Mouse (Mus musculus): ENCODE measurements around the gene Adad2. TPM values are rescaled to one million over a fixed set of nuclear protein-coding genes. Genes with fewer than 3 reads are reported as not detected.

The Adad2 gene
- polyA plus RNA-seq, 1 experiment from 2014 or later, result 0.41 TPM

GRCm38 (mm10) chr8:119620116-119620840 is 7.7 kb downstream of the Adad2 start:
- no peak overlapping the region for H3K4me3 ChIP-seq
- H3K36me3 ChIP-seq, result no peaks in the 10 kb centered on the region
- H3K4me1 ChIP-seq (replicated peaks), result peaks cover 34% of the 10 kb centered on the region
- no peak for DNase-seq (ENCODE audit: low spot score)
- no peaks in the 10 kb centered on the region for H3K9me3 ChIP-seq
- no peak overlapping the region for H3K27ac ChIP-seq
- WGBS, result 73% methylated on average over 6 of the region's 6 CpGs
- H3K27me3 ChIP-seq (ENCODE audit: insufficient read depth, poor library complexity, severe bottlenecking), result peaks cover 18% of the 10 kb centered on the region

GRCm38 (mm10) chr8:119620848-119621465 is 8.4 kb downstream of the Adad2 start:
- H3K27ac ChIP-seq, result no peak overlapping the region
- WGBS, result 88% methylated on average over 14 of the region's 14 CpGs

GRCm38 (mm10) chr8:119622555-119622954 is 10.0 kb downstream of the Adad2 start:
- no peak for DNase-seq (ENCODE audit: low spot score)
- H3K4me1 ChIP-seq (replicated peaks), result peaks cover 42% of the 10 kb centered on the region
- H3K27me3 ChIP-seq (ENCODE audit: insufficient read depth, poor library complexity, severe bottlenecking), result peaks cover 8% of the 10 kb centered on the region; the same call in 1 of the 2 replicates
- WGBS, result 60% methylated on average over 4 of the region's 4 CpGs
- no peaks in the 10 kb centered on the region for H3K36me3 ChIP-seq
- no peak overlapping the region for H3K27ac ChIP-seq
- H3K9me3 ChIP-seq, result no peaks in the 10 kb centered on the region
- no peak overlapping the region for H3K4me3 ChIP-seq

More at GRCm38 (mm10) chr8:119620848-119621465, 8.4 kb downstream of the Adad2 start:
- no peaks in the 10 kb centered on the region for H3K9me3 ChIP-seq
- H3K4me1 ChIP-seq (replicated peaks), result peaks cover 35% of the 10 kb centered on the region
- DNase-seq (ENCODE audit: low spot score), result no peak
- H3K4me3 ChIP-seq, result no peak overlapping the region
- H3K27me3 ChIP-seq (ENCODE audit: insufficient read depth, poor library complexity, severe bottlenecking), result peaks cover 14% of the 10 kb centered on the region; the same call in 1 of the 2 replicates
- H3K36me3 ChIP-seq, result no peaks in the 10 kb centered on the region

GRCm38 (mm10) chr8:119623061-119623460 is 10.5 kb downstream of the Adad2 start:
- peaks cover 8% of the 10 kb centered on the region; the same call in 1 of the 2 replicates for H3K27me3 ChIP-seq (ENCODE audit: insufficient read depth, poor library complexity, severe bottlenecking)
- H3K36me3 ChIP-seq, result no peaks in the 10 kb centered on the region
- no peak for DNase-seq (ENCODE audit: low spot score)
- H3K27ac ChIP-seq, result no peak overlapping the region
- no peaks in the 10 kb centered on the region for H3K9me3 ChIP-seq
- 80% methylated on average over 8 of the region's 8 CpGs for WGBS
- H3K4me1 ChIP-seq (replicated peaks), result peaks cover 47% of the 10 kb centered on the region
- no peak overlapping the region for H3K4me3 ChIP-seq

- WGBS, result 90% methylated on average over 1 of the region's 1 CpGs
- 0 out of 2 replicates have a peak overlapping the region, but pooled peaks have one; percentile 5 for H3K27ac ChIP-seq
- peaks cover 8% of the 10 kb centered on the region; the same call in 1 of the 2 replicates for H3K27me3 ChIP-seq (ENCODE audit: insufficient read depth, poor library complexity, severe bottlenecking)
These were observed 11.2 kb downstream of the Adad2 start for GRCm38 (mm10) chr8:119623744-119624143.

GRCm38 (mm10) chr8:119624916-119625315 is 12.4 kb downstream of the Adad2 start:
- no peak overlapping the region for H3K27ac ChIP-seq
- H3K36me3 ChIP-seq, result no peaks in the 10 kb centered on the region
- peaks cover 8% of the 10 kb centered on the region; the same call in 1 of the 2 replicates for H3K27me3 ChIP-seq (ENCODE audit: insufficient read depth, poor library complexity, severe bottlenecking)
- 87% methylated on average over 7 of the region's 7 CpGs for WGBS
- H3K9me3 ChIP-seq, result no peaks in the 10 kb centered on the region
- DNase-seq (ENCODE audit: low spot score), result no peak
- H3K4me3 ChIP-seq, result no peak overlapping the region
- peaks cover 55% of the 10 kb centered on the region for H3K4me1 ChIP-seq (replicated peaks)

More at GRCm38 (mm10) chr8:119623744-119624143, 11.2 kb downstream of the Adad2 start:
- DNase-seq (ENCODE audit: low spot score), result no peak
- no peaks in the 10 kb centered on the region for H3K36me3 ChIP-seq
- peaks cover 47% of the 10 kb centered on the region for H3K4me1 ChIP-seq (replicated peaks)
- H3K4me3 ChIP-seq, result no peak overlapping the region
- no peaks in the 10 kb centered on the region for H3K9me3 ChIP-seq

- H3K27ac ChIP-seq, result 0 out of 2 replicates have a peak overlapping the region, but pooled peaks have one; percentile 19
- peaks cover 57% of the 10 kb centered on the region for H3K4me1 ChIP-seq (replicated peaks)
- 79% methylated on average over 22 of the region's 22 CpGs for WGBS
- H3K36me3 ChIP-seq, result no peaks in the 10 kb centered on the region
- no peaks in the 10 kb centered on the region for H3K9me3 ChIP-seq
- H3K4me3 ChIP-seq, result no peak overlapping the region
- H3K27me3 ChIP-seq (ENCODE audit: insufficient read depth, poor library complexity, severe bottlenecking), result peaks cover 8% of the 10 kb centered on the region; the same call in 1 of the 2 replicates
- DNase-seq (ENCODE audit: low spot score), result no peak
These were observed 13.2 kb downstream of the Adad2 start for GRCm38 (mm10) chr8:119625788-119626187.

GRCm38 (mm10) chr8:119627199-119627598 is 14.7 kb downstream of the Adad2 start:
- 83% methylated on average over 7 of the region's 7 CpGs for WGBS

GRCm38 (mm10) chr8:119627613-119628359 is 15.2 kb downstream of the Adad2 start:
- H3K27ac ChIP-seq, result peak overlapping the region; percentile 62
- H3K9me3 ChIP-seq, result no peaks in the 10 kb centered on the region
- WGBS, result 34% methylated on average over 10 of the region's 10 CpGs
- peak; percentile 41 for DNase-seq (ENCODE audit: low spot score)
- H3K4me3 ChIP-seq, result no peak overlapping the region
- H3K27me3 ChIP-seq (ENCODE audit: insufficient read depth, poor library complexity, severe bottlenecking), result peaks cover 18% of the 10 kb centered on the region
- no peaks in the 10 kb centered on the region for H3K36me3 ChIP-seq
- H3K4me1 ChIP-seq (replicated peaks), result peaks cover 72% of the 10 kb centered on the region

More at GRCm38 (mm10) chr8:119627199-119627598, 14.7 kb downstream of the Adad2 start:
- H3K27ac ChIP-seq, result peak overlapping the region; percentile 62; the same call in 1 of the 2 replicates
- H3K4me3 ChIP-seq, result no peak overlapping the region
- DNase-seq (ENCODE audit: low spot score), result no peak
- peaks cover 12% of the 10 kb centered on the region; the same call in 1 of the 2 replicates for H3K27me3 ChIP-seq (ENCODE audit: insufficient read depth, poor library complexity, severe bottlenecking)
- no peaks in the 10 kb centered on the region for H3K9me3 ChIP-seq
- H3K36me3 ChIP-seq, result no peaks in the 10 kb centered on the region
- H3K4me1 ChIP-seq (replicated peaks), result peaks cover 71% of the 10 kb centered on the region

- Histone ChIP-seq H3K36me3 (no peaks in the 10 kb centered on the region), H3K27me3 (ENCODE audit: insufficient read depth, poor library complexity, severe bottlenecking) (peaks cover 42% of the 10 kb centered on the region), H3K9me3 (no peaks in the 10 kb centered on the region), H3K27ac (peak overlapping the region; percentile 71), H3K4me3 (no peak overlapping the region), H3K4me1 (replicated peaks) (peaks cover 87% of the 10 kb centered on the region)
- DNase-seq (ENCODE audit: low spot score), result peak; percentile 45
- 49% methylated on average over 3 of the region's 3 CpGs for WGBS
These were observed 18.3 kb downstream of the Adad2 start for GRCm38 (mm10) chr8:119630841-119631240.

GRCm38 (mm10) chr8:119632246-119632645 is 19.7 kb downstream of the Adad2 start:
- Histone ChIP-seq H3K4me1 (replicated peaks) (peaks cover 92% of the 10 kb centered on the region), H3K27ac (peak overlapping the region; percentile 64; the same call in 1 of the 2 replicates), H3K4me3 (no peak overlapping the region), H3K36me3 (no peaks in the 10 kb centered on the region), H3K27me3 (ENCODE audit: insufficient read depth, poor library complexity, severe bottlenecking) (peaks cover 51% of the 10 kb centered on the region), H3K9me3 (no peaks in the 10 kb centered on the region)
- DNase-seq (ENCODE audit: low spot score), result no peak
- WGBS, result 90% methylated on average over 9 of the region's 9 CpGs

- peaks cover 87% of the 10 kb centered on the region for H3K4me1 ChIP-seq (replicated peaks)
- WGBS, result 45% methylated on average over 29 of the region's 29 CpGs
- peak overlapping the region; percentile 64 for H3K27ac ChIP-seq
- H3K4me3 ChIP-seq, result 0 out of 2 replicates have a peak overlapping the region, but pooled peaks have one; percentile 6
- no peaks in the 10 kb centered on the region for H3K9me3 ChIP-seq
- H3K27me3 ChIP-seq (ENCODE audit: insufficient read depth, poor library complexity, severe bottlenecking), result peaks cover 55% of the 10 kb centered on the region
- H3K36me3 ChIP-seq, result no peaks in the 10 kb centered on the region
- DNase-seq (ENCODE audit: low spot score), result no peak
These were observed 20.4 kb downstream of the Adad2 start for GRCm38 (mm10) chr8:119632909-119633308.
